Mouse (Mus musculus) brain, adult 2 months (tissue): ENCODE data around the gene Cfi.

ENCODE experiments used
- DNase-seq: peaks from one replicate; pipeline ENCODE4 v3.0.0; 2011; ENCODE audit warnings: low read depth, low spot score

The Cfi gene

GRCm38 (mm10) chr3:129877327-129877726 lies 41.6 kb downstream of the Cfi start:
- DNase-seq: no peak

GRCm38 (mm10) chr3:129878405-129879021 lies 42.8 kb downstream of the Cfi start, which contains the start of gene Pla2g12a:
Pla2g12a (plus strand) TSS chr3:129878606.
- DNase-seq: peak; percentile 94

- DNase-seq: peak; percentile 43
These were observed 43.6 kb downstream of the Cfi start for GRCm38 (mm10) chr3:129879131-129879757.

GRCm38 (mm10) chr3:129879913-129880312 lies 44.2 kb downstream of the Cfi start:
- DNase-seq: no peak

GRCm38 (mm10) chr3:129880925-129881593 lies 45.4 kb downstream of the Cfi start:
- no peak for DNase-seq

- no peak for DNase-seq
These were observed 49.9 kb downstream of the Cfi start for GRCm38 (mm10) chr3:129885577-129885976.

GRCm38 (mm10) chr3:129886430-129886829 lies 50.7 kb downstream of the Cfi start:
- DNase-seq: no peak

GRCm38 (mm10) chr3:129887779-129888517 lies 52.3 kb downstream of the Cfi start:
- no peak for DNase-seq

- DNase-seq: no peak
These were observed 56.3 kb downstream of the Cfi start for GRCm38 (mm10) chr3:129892003-129892402.

GRCm38 (mm10) chr3:129893143-129893542 lies 57.5 kb downstream of the Cfi start:
- no peak for DNase-seq

- DNase-seq: no peak
These were observed 60.9 kb downstream of the Cfi start for GRCm38 (mm10) chr3:129896591-129896990.

GRCm38 (mm10) chr3:129898886-129899285 lies 63.2 kb downstream of the Cfi start:
- no peak for DNase-seq

- DNase-seq: peak; percentile 73
These were observed 65.7 kb downstream of the Cfi start, which contains the start of gene Casp6 for GRCm38 (mm10) chr3:129901271-129901809. Casp6 (plus strand) TSS chr3:129901425.

- no peak for DNase-seq
These were observed 67.7 kb downstream of the Cfi start for GRCm38 (mm10) chr3:129903369-129903768.

- DNase-seq: no peak
These were observed 68.2 kb downstream of the Cfi start for GRCm38 (mm10) chr3:129903866-129904265.

- no peak for DNase-seq
These were observed 68.9 kb downstream of the Cfi start for GRCm38 (mm10) chr3:129904381-129905132.

GRCm38 (mm10) chr3:129912025-129912424 lies 76.3 kb downstream of the Cfi start:
- DNase-seq: no peak

- DNase-seq: no peak
These were observed 77.6 kb downstream of the Cfi start for GRCm38 (mm10) chr3:129913241-129913640.

- no peak for DNase-seq
These were observed 81.7 kb downstream of the Cfi start for GRCm38 (mm10) chr3:129917424-129917823.

GRCm38 (mm10) chr3:129918434-129918833 lies 82.8 kb downstream of the Cfi start:
- DNase-seq: peak; percentile 88

- DNase-seq: no peak
These were observed 87.9 kb downstream of the Cfi start for GRCm38 (mm10) chr3:129923581-129923980.
